Mouse (Mus musculus) liver, embryonic 11.5 days (tissue): Measurements from ENCODE around the gene Serpinb9e. TPM values are rescaled to one million over a fixed set of nuclear protein-coding genes. Genes with fewer than 3 reads are reported as not detected.
"Not testable (repeated sequence)": the region's sequence is repeated elsewhere in the genome, so short reads cannot be mapped to it uniquely, and the experiment has no call there.

Experiments used
- ATAC-seq: fragments of 200-750 bp; cut with Nextera tagmentation; replicated peaks from 2 replicates; pipeline ENCODE4 v1.8.0; 2017; ENCODE audit warnings: moderate number of reproducible peaks, mild to moderate bottlenecking, moderate TSS enrichment, moderate library complexity; ENCODE audit not compliant: low FRiP score
- DNase-seq: peaks from one replicate; pipeline ENCODE4 v3.0.0-alpha.2; 2017; ENCODE audit warnings: low spot score
- H3K27ac ChIP-seq: fragments of 300-500 bp; sonication (generic); 2 replicates; pipeline ENCODE4 v1.5.1; 2014; ENCODE audit warnings: mild to moderate bottlenecking, low read depth, low read length, control low read depth
- H3K27me3 ChIP-seq: fragments of 300-500 bp; sonication (generic); replicated peaks from 2 replicates; pipeline ENCODE4 v1.6.1; 2014; ENCODE audit warnings: low read length, mixed read lengths; ENCODE audit not compliant: control insufficient read depth, insufficient read depth
- H3K36me3 ChIP-seq: fragments of 300-500 bp; sonication (generic); 2 replicates; pipeline ENCODE4 v1.6.1; 2014; ENCODE audit warnings: mild to moderate bottlenecking, low read length, moderate library complexity, mixed read lengths; ENCODE audit not compliant: control insufficient read depth, insufficient read depth
- H3K4me1 ChIP-seq: fragments of 300-500 bp; sonication (generic); replicated peaks from 2 replicates; pipeline ENCODE4 v1.6.1; 2014; ENCODE audit warnings: low read length, mixed read lengths; ENCODE audit not compliant: control insufficient read depth, insufficient read depth
- H3K4me2 ChIP-seq: fragments of 300-500 bp; sonication (generic); 2 replicates; pipeline ENCODE4 v1.6.1; 2014; ENCODE audit warnings: mild to moderate bottlenecking, control low read depth, moderate library complexity
- H3K4me3 ChIP-seq: fragments of 300-500 bp; sonication (generic); 2 replicates; pipeline ENCODE4 v1.5.1; 2014; ENCODE audit warnings: low read depth, low read length, control low read depth
- H3K9ac ChIP-seq: fragments of 300-500 bp; sonication (generic); 2 replicates; pipeline ENCODE4 v1.6.1; 2014; ENCODE audit warnings: low read depth, low read length, control low read depth
- H3K9me3 ChIP-seq: fragments of 300-500 bp; sonication (generic); 2 replicates; pipeline ENCODE4 v1.6.1; 2016; ENCODE audit warnings: low read length, inconsistent platforms, mixed read lengths; ENCODE audit not compliant: control insufficient read depth
- WGBS: fragments of 180-500 bp; shearing (Covaris S2); extraction: QIAGEN DNeasy Blood & Tissue Kit; methylation state at CpG from one replicate; pipeline ENCODE4 v1.1.7; 2014; 5-methylcytosine and 5-hydroxymethylcytosine counted together
- polyA plus RNA-seq: library from polyadenylated mRNA; unstranded; fragments of >200 nt; fragmentation: Nextera tagmentation; extraction: Ambion mirVana; gene quantifications from 2 replicates; pipeline ENCODE4 v1.2.1, GENCODE M21; 2014

The Serpinb9e gene
- not detected in 2 replicates for polyA plus RNA-seq

DNA sequence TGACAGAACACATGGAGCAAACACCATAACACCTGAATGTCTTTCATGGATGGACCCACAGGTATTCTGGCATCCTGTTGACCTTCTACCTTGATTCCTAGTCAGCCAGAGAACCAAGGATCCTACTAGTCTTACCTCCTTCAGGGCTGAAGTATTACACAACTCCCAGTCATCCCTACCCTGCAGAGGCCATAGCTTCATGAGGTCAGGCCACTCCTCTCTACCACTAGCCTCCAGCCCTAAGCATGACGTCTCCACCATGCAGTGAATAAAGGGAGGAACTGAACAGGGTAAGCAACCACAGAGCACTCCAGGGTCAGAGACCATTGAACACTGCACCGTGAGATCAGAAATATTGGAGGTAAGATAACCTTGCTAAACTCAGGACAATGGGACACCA lies at the start of gene Serpinb9e:
Serpinb9e (plus strand) TSS at position 301 of the 400 bp plus-strand sequence.
- H3K9me3 ChIP-seq, H3K4me1 ChIP-seq, DNase-seq, H3K27ac ChIP-seq, H3K4me2 ChIP-seq, H3K27me3 ChIP-seq, ATAC-seq, H3K36me3 ChIP-seq, H3K9ac ChIP-seq, H3K4me3 ChIP-seq: not testable (repeated sequence)
- WGBS = 78% methylated on average over 2 of the region's 2 CpGs

GRCm38 (mm10) chr13:33199740-33200139 lies 49.7 kb upstream of the Serpinb9e start:
- DNase-seq = no peak
- 52% methylated on average over 2 of the region's 2 CpGs for WGBS
- Histone ChIP-seq H3K27me3 (no peaks in the 10 kb centered on the region), H3K4me2 (no peak overlapping the region), H3K4me1 (no peaks in the 10 kb centered on the region), H3K9ac (no peak overlapping the region), H3K27ac (no peak overlapping the region), H3K36me3 (no peaks in the 10 kb centered on the region), H3K4me3 (no peak overlapping the region), H3K9me3 (no peaks in the 10 kb centered on the region)
- ATAC-seq = no peak

DNA sequence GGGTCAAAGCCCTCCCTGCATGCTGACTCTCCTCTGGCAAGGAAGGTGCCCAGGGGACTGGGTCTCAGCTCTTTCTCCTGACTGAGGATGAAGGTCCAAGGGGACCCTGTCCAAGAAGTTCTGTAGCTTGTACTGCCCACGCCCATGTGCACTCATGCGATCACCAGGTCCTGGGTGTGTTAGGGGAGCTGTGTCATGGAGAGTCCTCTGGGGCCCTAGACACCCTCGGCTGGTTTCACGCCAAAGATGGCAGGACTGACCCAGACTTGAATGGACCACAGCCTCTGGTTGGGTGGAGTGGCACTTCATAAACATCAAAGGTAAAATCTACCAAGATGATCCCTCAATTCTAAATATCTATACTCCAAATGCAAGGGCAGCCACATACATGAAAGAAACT lies 59.2 kb downstream of the Serpinb9e start:
- DNase-seq = peak; percentile 28
- H3K36me3 ChIP-seq, H3K27me3 ChIP-seq, H3K9ac ChIP-seq, H3K4me3 ChIP-seq, ATAC-seq, H3K4me1 ChIP-seq, H3K27ac ChIP-seq, H3K4me2 ChIP-seq, H3K9me3 ChIP-seq: not testable (repeated sequence)
- WGBS = 76% methylated on average over 4 of the region's 4 CpGs

Other genes starting within 250 kb of the Serpinb9e start
- gene Serpinb9, start 246.4 kb upstream of the Serpinb9e start, polyA plus RNA-seq = 3.2 and 3.4 TPM in 2 replicates
- not detected in 2 replicates for gene Serpinb9b, start 222.2 kb upstream of the Serpinb9e start, polyA plus RNA-seq
- gene Serpinb1b, start 171.0 kb upstream of the Serpinb9e start, polyA plus RNA-seq = not detected in 2 replicates
- gene Serpinb9c, start 89.9 kb upstream of the Serpinb9e start, polyA plus RNA-seq = not detected in 2 replicates
- gene Serpinb9d, start 56.7 kb upstream of the Serpinb9e start, polyA plus RNA-seq = not detected in 2 replicates
- not detected in 2 replicates for gene Serpinb9f, start 74.5 kb downstream of the Serpinb9e start, polyA plus RNA-seq
- not detected in 2 replicates for gene Gm11397, start 146.1 kb downstream of the Serpinb9e start, polyA plus RNA-seq
- gene Serpinb9g, start 235.2 kb downstream of the Serpinb9e start, polyA plus RNA-seq = not detected in 2 replicates